Mouse (Mus musculus): Measurements from ENCODE around the gene Vmn2r85.
"Not testable (repeated sequence)": the region's sequence is repeated elsewhere in the genome, so short reads cannot be mapped to it uniquely, and the experiment has no call there.

GRCm38 (mm10) chr10:130429603-130430002 lies at the start of gene Vmn2r85:
- TF ChIP-seq POLR2A (IDR thresholded peaks at IDR 0.05; ENCODE audit: low read depth, low read length); CTCF (conservative IDR thresholded peaks at IDR 0.05; ENCODE audit: insufficient read depth, insufficient read length, low read depth, low read length): not testable (repeated sequence)
